Mouse (Mus musculus): ENCODE results near the gene Gm10974.

Gene Gm10974

DNA sequence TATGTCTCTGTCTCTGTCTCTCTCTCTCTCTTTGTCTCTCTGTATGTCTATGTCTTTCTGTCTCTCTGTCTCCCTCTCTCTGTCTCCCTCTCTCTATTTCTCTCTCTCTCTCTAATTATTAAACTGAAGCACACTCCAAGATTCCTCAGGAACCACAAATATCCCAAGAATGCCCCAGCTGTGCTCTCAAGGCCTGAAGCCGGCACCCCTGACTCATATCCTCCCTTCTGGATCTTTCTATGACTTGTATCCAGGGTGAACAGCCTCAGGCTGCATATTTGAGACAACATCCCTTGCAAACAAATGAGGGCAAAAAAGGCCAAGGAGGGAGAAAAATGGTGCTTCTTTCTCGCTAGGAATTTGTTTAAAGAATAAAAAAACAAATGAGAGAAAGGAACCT is at the start of gene Gm10974:
Gm10974 (plus strand) TSS at position 2 of the 400 bp plus-strand sequence.
- DNase-seq (ENCODE audit: low spot score in 2 of 2) = no peak

GRCm38 (mm10) chr7:66318147-66318546 is 47.6 kb upstream of the Gm10974 start:
- no peak for DNase-seq (ENCODE audit: low spot score in 2 of 2)

DNA sequence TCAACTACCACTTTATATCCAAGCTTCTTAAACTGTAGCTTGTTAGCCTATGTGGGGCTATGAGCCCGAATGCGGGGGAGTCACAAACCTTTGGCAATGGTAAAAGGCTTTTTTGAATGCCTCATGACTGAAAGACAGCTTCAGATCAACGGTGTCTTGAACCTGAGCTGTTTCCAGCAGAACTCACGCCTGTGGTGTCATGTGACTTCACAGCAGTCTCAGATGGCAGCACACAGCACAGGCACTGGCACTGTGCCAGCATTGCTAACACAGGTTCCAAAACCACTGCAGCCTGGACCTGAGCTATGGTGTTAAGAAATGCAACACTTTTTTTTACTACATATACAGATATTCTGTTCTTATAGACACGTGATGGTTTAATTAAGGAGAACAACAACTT is 44.7 kb upstream of the Gm10974 start:
- DNase-seq (ENCODE audit: low spot score in 2 of 2) = no peak

DNA sequence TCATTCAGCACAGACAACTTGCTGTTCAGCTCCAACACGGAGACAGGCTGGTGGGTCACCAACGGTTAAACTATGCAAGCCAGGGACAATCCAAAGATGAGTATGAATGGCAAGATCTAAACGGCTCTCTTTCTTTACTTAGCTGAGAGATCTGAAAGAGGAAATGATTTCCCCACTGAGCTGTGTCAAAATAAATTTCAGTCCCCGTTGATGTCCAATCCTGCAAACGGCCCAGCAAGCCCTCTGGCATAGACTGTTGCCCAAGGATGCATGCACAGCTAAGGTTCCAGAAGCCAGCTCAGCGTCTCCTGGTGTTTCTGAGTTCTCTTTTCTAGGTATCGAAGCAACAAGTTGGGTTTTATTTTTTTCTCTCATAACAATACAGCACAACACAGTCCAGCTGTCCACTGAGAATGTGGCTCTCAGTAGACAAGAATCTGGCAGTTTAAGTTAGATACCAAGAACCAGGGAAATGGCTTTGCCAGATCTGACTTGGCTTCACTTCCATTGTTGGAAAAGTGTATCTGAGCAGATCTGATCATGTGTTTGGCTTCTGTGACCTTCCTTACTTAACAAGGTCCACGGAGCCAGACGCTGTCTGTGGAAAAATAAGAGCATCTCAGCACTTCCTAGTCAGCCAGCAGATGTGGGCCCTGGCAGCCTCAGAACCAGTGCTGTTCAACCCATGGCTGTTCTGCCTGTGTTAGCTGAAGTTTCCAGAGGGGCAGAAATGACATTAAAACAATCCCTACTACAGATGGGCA is 42.3 kb upstream of the Gm10974 start:
- DNase-seq (ENCODE audit: low spot score in 2 of 2) = no peak

DNA sequence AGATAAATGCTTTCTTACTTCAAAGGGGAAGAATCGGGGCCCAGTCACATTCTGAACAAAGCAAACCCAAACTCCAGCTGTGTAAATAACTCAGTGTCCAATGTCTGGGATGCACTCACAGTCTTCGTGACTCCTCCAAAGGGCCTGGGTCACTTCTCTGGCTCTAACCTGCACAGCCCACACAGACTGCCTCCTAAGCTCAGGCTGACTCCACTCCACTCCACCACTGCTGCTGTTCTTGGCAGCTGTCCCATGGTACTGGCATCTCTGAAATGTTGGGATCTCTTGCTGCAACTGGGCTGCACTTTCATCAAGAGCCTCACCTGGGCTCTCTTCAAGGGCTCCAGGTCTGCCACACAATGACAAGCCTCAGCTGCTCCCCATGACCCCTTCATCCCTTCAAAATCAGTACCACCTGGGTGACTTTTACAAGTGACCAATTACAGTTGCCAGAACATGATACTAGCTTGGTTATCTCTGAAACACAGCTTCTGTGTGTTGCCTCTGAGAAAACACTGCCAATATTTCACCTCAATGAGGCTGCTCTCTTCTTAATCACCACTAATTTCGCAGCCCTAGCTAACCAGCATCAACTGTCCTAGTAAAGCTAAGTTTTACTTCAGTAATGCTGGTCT is 40.2 kb upstream of the Gm10974 start:
- DNase-seq (ENCODE audit: low spot score in 2 of 2) = no peak

DNA sequence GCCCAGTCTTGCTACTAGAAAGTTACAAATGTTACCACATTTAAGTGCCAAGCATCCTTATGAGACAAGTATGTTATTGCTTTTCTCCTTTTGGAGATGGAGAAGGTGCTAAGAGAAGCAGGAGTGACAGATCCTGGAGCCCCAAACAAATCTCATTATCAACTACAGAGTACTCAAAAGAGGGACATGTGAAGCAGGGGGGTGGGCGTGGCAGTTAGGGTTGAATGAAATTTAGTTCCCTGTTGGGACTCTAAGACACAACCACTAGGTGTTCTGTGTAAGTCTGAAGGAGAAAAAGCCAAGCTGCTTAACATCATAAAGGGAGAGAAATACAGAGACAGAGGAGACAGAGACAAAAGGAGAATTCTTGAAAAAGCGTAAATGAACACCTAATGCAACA is 38.2 kb upstream of the Gm10974 start:
- DNase-seq (ENCODE audit: low spot score in 2 of 2) = no peak

DNA sequence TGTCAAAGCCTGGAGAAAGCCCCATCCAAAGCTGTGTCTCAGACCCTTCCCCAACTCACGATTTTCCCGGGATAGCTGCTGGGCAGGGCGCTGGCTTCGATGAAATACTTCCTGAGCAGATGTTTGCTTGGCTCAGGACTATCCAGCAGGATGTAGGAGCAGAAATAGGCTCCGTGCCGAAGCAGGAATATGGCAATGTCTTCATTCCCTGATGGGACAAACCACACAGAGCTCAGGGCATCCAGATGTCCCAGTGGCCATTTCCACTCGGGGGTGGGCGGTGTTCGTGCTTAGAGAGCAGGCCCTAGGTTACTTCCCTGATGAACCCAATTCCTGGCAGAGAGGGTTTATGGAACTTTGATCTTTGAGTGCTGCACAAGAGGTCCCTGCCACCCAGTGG is 35.1 kb upstream of the Gm10974 start:
- DNase-seq (ENCODE audit: low spot score in 2 of 2) = no peak

- no peak for DNase-seq (ENCODE audit: low spot score in 2 of 2)
These were observed 33.4 kb upstream of the Gm10974 start for GRCm38 (mm10) chr7:66332340-66332739.

GRCm38 (mm10) chr7:66333906-66334500 is 31.7 kb upstream of the Gm10974 start:
- no peak for DNase-seq (ENCODE audit: low spot score in 2 of 2)

DNA sequence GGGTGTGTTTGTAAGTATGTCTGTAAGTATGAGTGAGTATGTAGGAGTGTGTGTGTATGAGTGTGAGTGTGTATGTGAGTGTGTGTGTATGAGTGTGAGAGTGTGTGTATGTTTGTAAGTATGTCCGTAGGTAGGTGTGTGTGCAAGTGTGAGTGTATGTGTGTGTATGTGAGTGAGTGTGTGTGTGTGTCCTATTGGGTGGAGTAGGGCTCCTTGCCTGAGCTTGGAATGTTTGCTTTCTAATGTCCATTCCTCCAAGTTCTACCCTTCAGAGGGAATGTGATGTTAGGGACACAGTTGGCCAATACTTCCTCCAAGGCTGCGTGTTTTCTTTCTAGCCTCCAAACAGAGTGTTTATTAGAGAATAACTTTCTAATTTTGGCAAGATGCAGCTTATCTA is 28.8 kb upstream of the Gm10974 start:
- no peak for DNase-seq (ENCODE audit: low spot score in 2 of 2)

- DNase-seq (ENCODE audit: low spot score in 2 of 2) = no peak
These were observed 26.1 kb upstream of the Gm10974 start for GRCm38 (mm10) chr7:66339625-66340024.

DNA sequence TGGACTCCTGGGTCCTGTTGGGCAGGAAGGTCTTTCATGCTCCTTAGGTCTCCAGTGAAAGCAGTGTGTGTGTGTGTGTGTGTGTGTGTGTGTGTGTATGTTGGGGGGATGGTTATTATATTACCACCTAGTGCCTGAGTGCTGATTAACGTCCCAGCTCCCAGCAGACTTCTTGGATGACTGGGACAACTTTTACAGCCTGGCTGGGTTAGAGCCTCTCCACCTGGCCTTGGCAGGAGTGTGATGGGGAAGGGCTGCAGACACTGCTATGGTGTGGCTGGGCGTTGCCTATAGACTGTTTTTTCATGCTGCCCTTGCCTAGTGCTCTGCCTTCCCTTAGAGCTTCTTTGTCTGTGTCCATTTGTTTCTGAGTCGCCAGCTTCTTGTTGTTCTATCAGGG is 25.7 kb upstream of the Gm10974 start:
- DNase-seq (ENCODE audit: low spot score in 2 of 2) = no peak

- DNase-seq (ENCODE audit: low spot score in 2 of 2) = peak in 1 of 2 experiments; percentile 43
These were observed 23.4 kb upstream of the Gm10974 start for GRCm38 (mm10) chr7:66342323-66342722.

GRCm38 (mm10) chr7:66342831-66343230 is 22.9 kb upstream of the Gm10974 start:
- DNase-seq (ENCODE audit: low spot score in 2 of 2) = no peak

- DNase-seq (ENCODE audit: low spot score in 2 of 2) = no peak
These were observed 22.4 kb upstream of the Gm10974 start for GRCm38 (mm10) chr7:66343307-66343706.

DNA sequence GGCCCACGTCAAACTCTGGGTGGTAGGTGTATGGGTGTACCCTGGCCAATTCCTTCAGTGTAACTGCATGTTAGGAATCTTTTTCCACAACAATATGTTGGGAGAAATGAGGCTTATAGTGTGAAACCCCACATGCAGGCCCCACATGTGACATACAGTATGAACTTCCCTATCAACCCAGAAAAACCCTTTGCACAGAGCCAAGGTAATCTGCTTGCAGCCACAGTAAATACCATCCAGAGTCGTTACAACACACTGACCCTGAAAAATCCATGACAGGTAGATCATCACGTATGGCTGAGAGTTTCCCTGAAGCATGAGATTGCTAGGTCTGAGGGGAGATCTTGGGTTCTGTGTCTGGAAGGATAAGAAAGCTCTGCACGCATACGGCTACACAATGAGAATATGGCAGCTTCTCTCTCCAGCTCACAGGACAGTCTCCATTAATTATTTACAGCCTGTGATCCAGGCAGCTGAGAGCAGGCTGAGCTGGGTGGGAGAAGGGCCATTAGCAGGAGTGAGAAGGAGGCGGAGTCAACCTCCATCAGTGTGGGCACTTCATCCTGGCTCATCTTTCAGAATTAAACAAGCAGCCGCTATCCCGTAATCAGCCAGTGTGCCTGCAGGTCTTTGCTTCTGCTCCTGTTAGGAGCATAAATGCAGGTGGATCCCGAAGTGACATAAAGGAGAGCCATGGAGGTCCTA is 18.6 kb upstream of the Gm10974 start:
- DNase-seq (ENCODE audit: low spot score in 2 of 2) = no peak

- DNase-seq (ENCODE audit: low spot score in 2 of 2) = no peak
These were observed 17.1 kb upstream of the Gm10974 start for GRCm38 (mm10) chr7:66348588-66348987.

DNA sequence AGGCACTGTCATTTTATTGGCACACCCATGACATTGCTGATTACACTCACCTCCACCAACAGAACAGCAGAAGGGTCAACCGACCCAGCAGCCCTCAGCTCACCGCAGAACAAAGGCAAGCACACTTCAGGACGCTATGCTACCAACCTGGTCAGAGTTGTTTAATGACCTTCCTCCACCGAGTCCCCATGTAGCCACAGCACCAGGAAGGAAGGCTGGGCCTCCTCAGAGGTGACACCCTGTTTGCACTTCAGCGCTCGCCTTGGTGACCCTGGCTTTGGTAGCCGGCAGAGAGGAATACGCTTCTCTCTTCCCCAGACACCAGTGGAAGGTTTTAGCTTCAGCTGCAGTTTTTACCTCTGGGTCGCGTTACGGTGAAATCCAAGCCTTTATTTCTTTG is 16.0 kb upstream of the Gm10974 start:
- DNase-seq (ENCODE audit: low spot score in 2 of 2) = no peak

DNA sequence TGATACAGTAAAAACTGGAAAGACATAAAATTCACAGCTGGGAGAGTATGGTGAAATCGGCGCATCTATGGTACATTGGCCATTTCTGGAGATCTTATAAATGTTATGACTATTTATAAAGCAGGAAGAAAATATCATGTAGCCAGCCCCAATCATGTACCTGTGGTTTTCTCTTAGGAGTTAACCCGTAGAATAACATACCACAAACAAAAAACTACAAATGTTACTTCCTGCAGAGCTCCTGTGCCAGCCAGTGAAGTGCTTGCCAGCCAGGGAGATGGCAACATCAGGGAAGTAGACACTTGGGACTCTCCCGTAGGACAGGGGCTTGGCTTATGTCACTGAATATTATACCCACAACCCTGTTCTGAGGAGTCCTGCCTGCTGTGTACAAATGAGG is 14.6 kb upstream of the Gm10974 start:
- DNase-seq (ENCODE audit: low spot score in 2 of 2) = no peak

DNA sequence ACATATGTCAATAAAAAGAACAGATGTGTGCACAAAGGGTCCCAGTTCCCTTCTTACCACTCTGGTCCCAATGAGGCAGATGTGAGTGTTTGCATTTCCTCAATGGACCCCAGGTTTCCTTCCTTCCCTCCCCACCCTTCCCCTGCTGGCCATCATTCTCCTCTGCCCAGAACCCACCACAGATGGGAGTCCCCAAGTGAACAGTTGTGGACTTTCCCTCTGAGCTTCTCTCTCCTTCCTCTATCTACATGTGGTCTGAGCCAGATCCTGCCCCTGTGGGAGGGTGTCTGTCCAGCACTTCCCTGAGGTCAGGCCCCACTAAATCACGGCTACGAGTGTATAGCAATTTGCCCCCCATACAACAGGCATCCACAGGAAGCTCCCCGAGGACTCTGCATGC is 10.8 kb upstream of the Gm10974 start:
- DNase-seq (ENCODE audit: low spot score in 2 of 2) = no peak

DNA sequence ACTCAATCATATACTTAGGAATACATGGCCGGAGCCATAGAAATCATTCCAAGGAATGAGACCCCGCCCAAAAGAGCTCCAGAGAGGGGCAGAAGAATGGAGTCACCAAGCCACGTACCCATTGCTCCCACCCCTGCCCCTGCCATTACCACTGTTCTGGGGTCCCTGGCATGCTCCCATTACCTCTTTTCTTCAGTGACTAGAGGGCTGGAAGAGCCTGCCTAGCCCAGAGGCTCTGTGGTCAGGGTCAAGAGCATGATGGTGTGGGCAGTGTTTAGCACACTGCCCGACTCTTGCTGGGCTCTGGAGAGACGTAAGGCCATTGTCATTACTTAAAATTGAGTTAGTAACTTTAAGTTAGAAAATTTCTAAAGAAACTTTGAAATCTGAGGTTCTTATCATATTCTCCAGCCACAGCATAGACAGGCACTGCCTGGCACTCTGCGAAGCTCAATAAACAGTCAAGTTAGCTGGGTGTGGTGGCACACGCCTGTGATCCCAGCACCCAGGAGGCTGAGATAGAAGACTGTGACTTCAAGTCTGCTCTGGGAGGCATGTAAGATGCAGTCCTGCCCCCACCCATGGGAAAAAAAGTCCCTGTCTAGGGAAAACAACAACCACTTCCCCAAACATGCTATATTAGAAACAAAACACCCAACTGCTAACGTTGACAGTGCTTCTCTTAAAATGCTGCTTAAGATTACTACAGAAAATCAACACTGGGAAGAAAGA is 9.7 kb upstream of the Gm10974 start:
- no peak for DNase-seq (ENCODE audit: low spot score in 2 of 2)

DNA sequence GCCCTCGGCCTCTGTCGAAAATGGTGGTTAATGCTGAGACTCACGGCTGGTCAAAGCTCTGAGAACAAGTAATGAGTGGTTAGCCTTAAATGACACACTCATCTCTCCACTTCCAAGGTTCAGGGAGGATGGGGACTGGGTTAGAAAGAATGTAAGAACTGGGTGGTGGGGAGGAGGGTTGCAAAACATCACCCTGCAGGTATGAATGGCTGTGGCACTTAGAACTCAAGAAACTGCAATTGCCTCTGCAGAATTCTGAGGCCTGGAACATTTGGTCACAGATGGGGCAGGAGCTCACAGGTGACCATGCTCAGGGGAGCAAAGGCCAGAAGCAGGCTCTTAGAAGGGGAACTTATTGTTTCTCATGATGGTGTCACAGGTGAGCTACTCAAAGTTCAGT is 7.2 kb upstream of the Gm10974 start:
- DNase-seq (ENCODE audit: low spot score in 2 of 2) = no peak
